8 mouse cellular contexts compared by ENCODE assay signal in the genomic region with DNA sequence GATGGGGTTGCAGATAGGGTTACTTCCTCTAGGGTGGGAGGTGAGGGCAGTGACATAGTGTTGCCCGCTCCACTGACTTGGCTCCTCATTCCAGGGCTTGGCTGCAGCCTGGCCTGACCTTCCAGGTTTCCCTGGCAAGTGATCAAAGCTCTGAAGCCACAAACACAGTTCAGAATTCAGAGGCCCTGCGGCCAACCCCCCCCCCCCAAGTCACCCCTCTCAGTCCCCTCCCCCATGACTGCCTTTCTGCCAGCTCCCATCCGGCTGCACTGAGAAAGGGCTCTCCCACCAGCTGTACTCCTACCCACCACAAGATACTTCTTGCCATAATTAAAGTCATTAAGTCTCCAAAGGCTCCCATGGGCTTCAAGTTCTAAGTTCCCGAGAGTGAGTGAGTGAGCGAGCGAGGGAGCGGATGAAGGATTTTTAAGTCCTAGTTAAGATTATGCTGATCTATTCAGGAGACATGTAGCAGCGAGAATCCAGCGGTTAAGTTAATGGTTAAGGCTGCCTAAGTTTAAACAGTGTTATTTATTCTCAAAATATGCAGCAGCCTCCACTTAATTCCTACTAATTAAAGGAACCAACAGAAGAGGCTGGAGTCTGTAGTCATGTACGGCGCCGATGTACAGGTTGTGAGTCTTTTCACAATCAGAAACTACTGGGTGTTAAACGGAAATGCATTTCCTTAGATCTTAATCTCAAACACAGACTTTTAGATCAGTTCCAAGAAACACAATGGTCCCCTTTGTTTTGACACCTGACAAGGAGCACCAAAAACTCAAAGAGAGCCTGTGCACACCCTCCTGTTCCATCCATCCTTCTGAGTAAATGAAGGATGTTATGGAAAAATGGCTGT. TPM values are rescaled to one million over a fixed set of nuclear protein-coding genes. Genes with fewer than 3 reads are reported as not detected.
A peak's percentile ranks its signal among the peaks of the same experiment; 100 is the strongest.
DNase-seq lines count a peak whose midpoint lies in the region; ATAC-seq and TF ChIP-seq lines count a peak whose summit lies in the region.

No protein-coding gene starts in this region.

- peak overlapping the region; percentile 16; the same call in 1 of the 2 replicates for H3K4me2 ChIP-seq in limb, embryonic 14.5 days (replicated peaks; ENCODE audit: low read depth, low read length, severe bottlenecking)
- peak overlapping the region; percentile 42 for H3K4me2 ChIP-seq in myocyte (ENCODE audit: low read depth)

- no peaks in the 10 kb centered on the region for H3K36me3 ChIP-seq in limb, embryonic 14.5 days (ENCODE audit: control insufficient read depth, insufficient read depth, low read length)
- H3K36me3 ChIP-seq in myocyte (ENCODE audit: control insufficient read depth, insufficient read depth) = no peaks in the 10 kb centered on the region

- no peak for DNase-seq in layer of hippocampus, adult 2 months (ENCODE audit: low spot score in 2 of 2)
- DNase-seq in layer of hippocampus, adult 8-10 months (ENCODE audit: low spot score in 2 of 2) = no peak
- peak; percentile 71 for DNase-seq in embryo, embryonic 10.5 days (ENCODE audit: low spot score)
- peak; percentile 74 for DNase-seq in heart, postnatal 4 days
- peak; percentile 56 for DNase-seq in limb, embryonic 14.5 days (ENCODE audit: low spot score)
- no peak for DNase-seq in natural killer cell, adult 2 months (ENCODE audit: low spot score in 2 of 2)

- H3K9ac ChIP-seq in limb, embryonic 14.5 days (ENCODE audit: low read depth, low read length, severe bottlenecking) = 0 out of 2 replicates have a peak overlapping the region, but pooled peaks have one; percentile 4

- TF ChIP-seq CTCF in layer of hippocampus, adult 2 months (conservative IDR thresholded peaks at IDR 0.05) = no peak

- H3ac ChIP-seq in myocyte (ENCODE audit: control insufficient read depth, insufficient read length) = no peak overlapping the region

- ATAC-seq in limb, embryonic 14.5 days (ENCODE audit: low FRiP score, low read depth) = peak; percentile 55
- no peak for ATAC-seq in erythroid progenitor cell, adult 5-6 weeks (replicated peaks; ENCODE audit: low FRiP score, poor library complexity, severe bottlenecking)

- peaks cover 5% of the 10 kb centered on the region for H3K79me2 ChIP-seq in myocyte (ENCODE audit: control insufficient read depth, insufficient read depth)

- no peaks in the 10 kb centered on the region for H3K9me3 ChIP-seq in limb, embryonic 14.5 days (ENCODE audit: control insufficient read depth, low read length)

- no peak for TF ChIP-seq POLR2A in limb, embryonic 14.5 days (IDR thresholded peaks at IDR 0.05; ENCODE audit: borderline replicate concordance, extremely low read depth, insufficient read depth, insufficient read length)
- no peak for TF ChIP-seq POLR2A in myocyte (IDR thresholded peaks at IDR 0.05; ENCODE audit: insufficient read length, low read depth)

- H3K27ac ChIP-seq in layer of hippocampus, adult 2 months = peak overlapping the region; percentile 78
- H3K27ac ChIP-seq in limb, embryonic 14.5 days (replicated peaks; ENCODE audit: low read depth, low read length) = 0 out of 2 replicates have a peak overlapping the region, but pooled peaks have one; percentile 27

- H3K27me3 ChIP-seq in limb, embryonic 14.5 days (ENCODE audit: control insufficient read depth, insufficient read depth, low read length) = no peaks in the 10 kb centered on the region
- H3K27me3 ChIP-seq in myocyte (ENCODE audit: control insufficient read depth, insufficient read depth, insufficient read length) = no peaks in the 10 kb centered on the region

- H3K4me1 ChIP-seq in limb, embryonic 14.5 days (ENCODE audit: control insufficient read depth, insufficient read depth, low read length) = peaks cover 34% of the 10 kb centered on the region

- H3K4me3 ChIP-seq in layer of hippocampus, adult 2 months = peak overlapping the region; percentile 5; the same call in 1 of the 2 replicates
- H3K4me3 ChIP-seq in limb, embryonic 14.5 days (replicated peaks; ENCODE audit: low read length) = no peak overlapping the region
- H3K4me3 ChIP-seq in myocyte = no peak overlapping the region

- 13% methylated on average over 13 of the region's 13 CpGs for WGBS in limb, embryonic 14.5 days

TF ChIP-seq in myocyte, 11 proteins besides CTCF, POLR2A, EP300 and RAD21:
- TF ChIP-seq MYOG (IDR thresholded peaks at IDR 0.05; ENCODE audit: control insufficient read depth in 1 of 3, insufficient read depth in 1 of 3, insufficient read length in 2 of 3, low read depth in 2 of 3) = no peak
- TF ChIP-seq USF1 (IDR thresholded peaks at IDR 0.05; ENCODE audit: low read depth) = no peak
- no peak for TF ChIP-seq MAX (IDR thresholded peaks at IDR 0.05; ENCODE audit: low read depth)
- TF ChIP-seq CEBPB (IDR thresholded peaks at IDR 0.05; ENCODE audit: insufficient read depth, poor library complexity, severe bottlenecking) = no peak
- no peak for TF ChIP-seq REST (IDR thresholded peaks at IDR 0.05; ENCODE audit: insufficient read depth, insufficient read length)
- TF ChIP-seq MYOD1 (IDR thresholded peaks at IDR 0.05; ENCODE audit: control insufficient read depth in 1 of 3, insufficient read length in 2 of 3, low read depth in 2 of 3) = no peak
- no peak for TF ChIP-seq TCF12 (IDR thresholded peaks at IDR 0.05; ENCODE audit: insufficient read depth, poor library complexity, severe bottlenecking)
- no peak for TF ChIP-seq TCF3 (IDR thresholded peaks at IDR 0.05; ENCODE audit: insufficient read length, low read depth)
- TF ChIP-seq SRF (IDR thresholded peaks at IDR 0.05; ENCODE audit: control insufficient read depth, insufficient read length, low read depth) = no peak
- no peak for TF ChIP-seq E2F4 (IDR thresholded peaks at IDR 0.05; ENCODE audit: insufficient read depth)

RNA-seq across cellular contexts. Expression of a gene that starts 36.0 kb away (rescaled TPM):
- 10 to 100 TPM; 14.7 to 14.8 TPM for total RNA-seq in layer of hippocampus, adult 2 months (2021)
- 10 to 100 TPM; 13.5 to 15.6 (median 14.9) TPM for total RNA-seq in layer of hippocampus, adult 8-10 months (2022)
- 10 to 100 TPM; 75.7 to 76.7 TPM for total RNA-seq in heart, postnatal 4 days (2021)
- polyA plus RNA-seq in limb, embryonic 14.5 days (2012; rRNA removed) = 30.9 and 36.8 TPM in 2 replicates
- polyA plus RNA-seq in limb, embryonic 14.5 days (2014; fragmentation: Nextera tagmentation; extraction: Ambion mirVana) = 20.8 and 23.7 TPM in 2 replicates
- polyA plus RNA-seq in myocyte (2012; fragmentation: generic; extraction: Trizol) = 79.3 TPM
- 0.36 and 1.3 TPM in 2 replicates for total RNA-seq in erythroid progenitor cell, adult 5-6 weeks (2015; ENCODE audit: low replicate concordance)
- 0.39 and 1.4 TPM in 2 replicates for total RNA-seq in erythroid progenitor cell, adult 5-6 weeks (2017; ENCODE audit: low replicate concordance)

Comparison
In these comparisons a context has a peak if more than half of its experiments do, and no peak if none do; other contexts are left out.
1. DNase-seq: peak in embryo, embryonic 10.5 days (single experiment), heart, postnatal 4 days (single experiment) and limb, embryonic 14.5 days (single experiment); none in layer of hippocampus, adult 2 months (0 of 2), layer of hippocampus, adult 8-10 months (0 of 2) and natural killer cell, adult 2 months (0 of 2).
2. RNA of a gene that starts 36.0 kb away (total RNA-seq): 75.7 to 76.7 TPM in heart, postnatal 4 days, 13.5 to 15.6 TPM in layer of hippocampus, adult 8-10 months and 14.7 to 14.8 TPM in layer of hippocampus, adult 2 months; 0.36 to 1.4 TPM in erythroid progenitor cell, adult 5-6 weeks; every median in the first group is over 4 times any median in the second.